Mouse (Mus musculus) brain, embryonic 14.5 days (tissue): ENCODE measurements around the gene Tmem38b. TPM values are rescaled to one million over a fixed set of nuclear protein-coding genes. Genes with fewer than 3 reads are reported as not detected.

Experiments used
- DNase-seq: peaks from one replicate; pipeline ENCODE4 v3.0.0-alpha.2; 2011; ENCODE audit warnings: low read depth
- CTCF ChIP-seq: fragments of 200-500 bp; IDR thresholded peaks from 2 replicates; pipeline ENCODE4 v1.5.1; 2012; ENCODE audit warnings: inconsistent platforms, mild to moderate bottlenecking, moderate library complexity, borderline replicate concordance; ENCODE audit not compliant: insufficient read depth, insufficient read length; ENCODE audit errors: extremely low read depth
- POLR2A ChIP-seq: fragments of 200-500 bp; IDR thresholded peaks from 2 replicates; pipeline ENCODE4 v1.6.1; 2012; ENCODE audit warnings: mild to moderate bottlenecking, inconsistent platforms, borderline replicate concordance; ENCODE audit not compliant: poor library complexity, insufficient read depth, insufficient read length, severe bottlenecking; ENCODE audit errors: extremely low read depth
- polyA plus RNA-seq: library from polyadenylated mRNA; depleted of rRNA; stranded (reverse); fragments of >200 nt; gene quantifications from 2 replicates; pipeline ENCODE4 v1.2.3, GENCODE M21; 2012

The Tmem38b gene
- polyA plus RNA-seq, 1 experiment: 7.0 TPM

GRCm38 (mm10) chr4:53864098-53864820 is 38.4 kb downstream of the Tmem38b start:
- no peak for TF ChIP-seq CTCF
- TF ChIP-seq POLR2A: no peak
- no peak for DNase-seq

GRCm38 (mm10) chr4:53866459-53866858 is 40.6 kb downstream of the Tmem38b start:
- no peak for DNase-seq
- TF ChIP-seq CTCF (no peak), POLR2A (no peak)

GRCm38 (mm10) chr4:53878542-53879417 is 52.9 kb downstream of the Tmem38b start:
- no peak for TF ChIP-seq POLR2A
- TF ChIP-seq CTCF: no peak
- peak; percentile 62 for DNase-seq

DNA sequence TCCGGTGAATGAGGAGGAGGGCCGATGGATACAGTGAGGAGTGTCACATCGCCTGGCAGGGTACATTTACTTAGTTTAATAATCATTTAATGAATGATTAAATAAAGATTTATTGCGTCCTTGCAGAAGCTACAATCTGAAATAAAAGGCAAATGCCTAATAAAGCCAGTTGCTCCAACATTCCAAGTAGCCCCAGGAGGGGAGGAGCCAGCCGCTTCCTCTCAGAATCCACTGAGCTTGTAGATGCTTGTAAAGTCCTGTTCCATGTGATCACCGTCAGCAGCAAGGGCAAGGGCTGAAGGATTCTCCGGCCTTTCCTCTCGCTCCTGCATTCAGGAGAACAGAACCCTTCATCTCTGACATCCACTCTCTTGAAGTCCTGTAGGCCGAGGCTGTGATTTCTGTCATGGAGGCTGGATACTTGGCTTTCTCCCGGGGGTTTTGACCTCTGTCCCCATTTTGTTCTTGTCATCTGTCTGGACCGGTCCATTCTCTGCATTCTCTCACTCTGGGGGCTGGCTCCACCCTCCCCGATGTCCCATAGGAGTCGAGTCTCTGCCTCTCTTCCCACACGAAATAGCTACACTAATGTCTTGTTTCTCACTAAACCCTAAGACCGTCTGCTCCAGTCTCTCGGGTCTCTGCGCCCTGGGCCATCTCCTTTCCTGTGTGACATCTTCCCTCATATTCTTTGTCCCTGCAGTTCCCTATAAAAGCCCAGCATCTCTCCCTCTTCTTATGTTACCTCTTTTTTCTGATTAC is 57.3 kb downstream of the Tmem38b start:
- no peak for TF ChIP-seq CTCF
- TF ChIP-seq POLR2A: no peak

DNA sequence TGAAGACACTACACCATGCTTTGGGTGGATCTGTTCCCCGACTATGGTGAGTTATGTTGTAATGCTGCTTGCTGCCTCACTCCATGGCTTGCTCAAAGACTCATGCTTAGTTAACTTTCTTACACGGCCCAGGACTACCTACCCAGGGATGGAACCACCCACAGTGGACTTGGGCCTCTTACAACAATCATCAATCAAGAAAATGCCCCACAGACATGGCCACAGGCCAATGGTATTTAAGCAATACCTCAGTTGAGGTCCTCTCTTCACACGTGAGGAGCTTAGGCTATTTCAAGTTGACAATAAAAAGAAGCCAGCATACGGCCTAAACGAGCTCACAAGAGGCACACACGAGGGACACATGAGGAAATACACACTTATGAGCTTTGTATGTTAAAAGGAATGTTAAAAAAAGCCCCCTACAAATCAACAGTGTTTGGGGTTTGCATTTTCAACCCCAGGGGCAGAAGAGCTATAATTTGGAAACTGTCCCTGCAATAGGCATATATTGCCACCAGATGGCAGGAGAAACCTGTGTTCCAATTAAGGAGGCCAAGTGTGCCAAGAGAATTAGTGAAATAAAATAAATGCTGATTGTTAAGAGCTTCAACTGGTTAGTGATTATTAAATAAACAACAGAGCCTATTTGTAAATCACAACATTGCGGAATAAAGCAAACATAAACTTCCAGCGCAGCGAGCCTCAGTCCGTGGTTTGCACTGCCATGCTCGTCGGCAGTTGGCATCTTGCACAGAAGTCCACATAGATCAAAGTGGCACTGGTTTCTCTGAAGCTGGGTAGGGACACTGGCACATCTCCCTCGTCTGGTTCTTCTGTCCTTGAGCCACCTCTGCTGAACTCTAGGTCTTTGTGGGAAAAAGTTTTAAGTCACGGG is 58.8 kb downstream of the Tmem38b start:
- TF ChIP-seq POLR2A: no peak
- peak; percentile 73; the same call in 1 of the 2 replicates for TF ChIP-seq CTCF
- peak; percentile 76 for DNase-seq

More for the DNA sequence above, 57.3 kb downstream of the Tmem38b start:
- no peak for DNase-seq

DNA sequence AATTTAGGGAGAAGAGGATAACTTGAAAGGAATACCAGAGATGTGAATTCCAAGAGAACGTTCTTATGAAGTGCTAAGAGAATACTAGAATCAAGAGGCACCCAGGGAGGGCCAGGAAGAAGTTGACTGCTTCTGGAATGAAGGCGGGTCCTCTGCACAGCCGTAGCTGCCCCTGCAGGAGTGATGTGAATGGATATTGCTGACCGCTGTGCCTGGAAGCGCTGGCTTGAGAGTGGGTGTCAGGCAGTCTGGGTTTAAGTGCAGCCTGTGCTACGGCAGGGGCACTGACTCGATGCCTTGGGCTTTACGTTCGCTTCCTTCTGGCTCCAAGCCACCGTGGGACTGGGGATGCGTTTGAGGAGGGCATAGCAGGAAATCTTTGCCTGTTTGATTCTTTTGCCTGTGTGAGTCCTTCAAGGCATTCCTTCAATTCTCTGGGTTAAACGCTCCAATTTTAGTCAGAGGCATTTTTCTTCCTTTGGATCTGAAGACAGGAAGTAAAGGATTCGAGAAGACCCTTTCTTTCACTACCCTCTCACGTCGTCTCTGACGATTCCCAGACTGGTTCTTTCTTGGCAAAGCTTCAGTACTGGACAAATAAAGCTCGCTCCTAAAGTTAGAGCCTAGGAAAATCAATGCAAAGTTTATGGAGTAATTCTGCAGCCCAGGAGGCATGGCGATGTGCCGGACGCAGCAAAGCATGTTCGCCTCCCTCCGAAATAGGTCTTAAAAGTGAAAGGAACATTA is 60.7 kb downstream of the Tmem38b start:
- DNase-seq: peak; percentile 30

GRCm38 (mm10) chr4:53895335-53895734 is 69.5 kb downstream of the Tmem38b start:
- DNase-seq: no peak
- no peak for TF ChIP-seq POLR2A
- no peak for TF ChIP-seq CTCF

More for the DNA sequence above, 60.7 kb downstream of the Tmem38b start:
- no peak for TF ChIP-seq CTCF
- TF ChIP-seq POLR2A: no peak

DNA sequence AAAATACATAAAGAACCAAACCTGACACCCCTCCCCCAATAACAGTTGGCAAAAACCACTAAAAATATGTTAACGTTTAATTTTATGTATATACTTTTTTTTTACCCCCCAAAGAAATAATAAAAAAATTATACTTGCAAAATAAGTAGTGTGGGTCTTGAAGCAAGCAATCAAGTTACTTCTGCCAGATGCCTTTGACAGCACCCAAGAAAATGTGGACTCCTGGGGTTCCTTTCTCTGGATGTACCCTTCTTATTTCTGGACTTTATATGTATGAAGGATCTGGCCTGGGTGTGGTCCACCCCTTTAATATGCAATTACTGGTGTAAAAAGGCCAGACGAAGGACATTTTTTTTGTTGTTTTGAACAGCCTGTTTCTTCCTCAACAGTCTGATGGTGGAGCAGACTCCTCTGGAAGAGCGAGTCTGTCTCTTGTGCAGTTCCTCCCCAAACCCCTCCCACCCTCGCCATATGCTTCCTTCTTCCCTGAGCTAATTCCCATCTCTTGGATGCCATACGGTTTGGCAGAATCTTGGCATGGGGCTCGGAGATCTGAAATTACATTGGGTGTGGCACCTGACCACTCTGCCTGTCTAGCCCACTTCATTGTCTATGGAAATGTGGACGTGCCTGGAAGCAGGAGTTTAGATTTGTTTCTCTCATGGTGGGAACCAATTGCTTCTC is 70.4 kb downstream of the Tmem38b start:
- peak; percentile 89 for DNase-seq
- TF ChIP-seq CTCF (no peak), POLR2A (no peak)

DNA sequence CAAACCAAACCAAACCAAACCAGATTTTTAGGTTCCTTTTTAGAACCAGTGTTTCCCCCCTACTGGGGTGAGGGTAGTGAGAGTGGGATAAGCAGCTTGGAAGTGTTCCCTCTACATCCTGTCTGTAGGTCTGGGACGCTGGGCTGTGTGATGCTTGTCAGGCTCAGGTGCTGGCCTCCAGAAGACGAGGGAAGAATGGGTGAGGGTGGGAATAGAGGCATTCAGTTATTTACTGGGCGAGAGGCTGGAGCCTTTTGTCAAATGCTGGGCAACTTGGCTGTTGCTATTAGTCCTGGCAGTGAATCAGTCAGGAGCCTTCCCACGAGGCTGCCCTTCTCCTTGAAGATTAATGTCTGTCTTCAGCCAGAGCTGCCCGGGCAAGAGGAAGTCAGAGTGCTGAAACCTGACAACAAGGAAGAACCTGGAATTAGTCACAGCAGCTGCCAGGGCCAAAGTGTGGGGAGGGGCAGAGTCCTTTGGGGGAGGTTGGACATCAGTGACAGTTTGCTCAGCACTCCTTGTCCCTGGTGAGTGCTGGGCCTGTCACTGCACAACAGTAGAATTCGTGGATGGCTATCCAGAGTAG is 74.6 kb downstream of the Tmem38b start:
- TF ChIP-seq CTCF (no peak), POLR2A (no peak)
- DNase-seq: peak; percentile 20
